Mouse (Mus musculus) layer of hippocampus, adult 2 months (tissue): ENCODE measurements around the gene Tlcd1. TPM values are rescaled to one million over a fixed set of nuclear protein-coding genes. Genes with fewer than 3 reads are reported as not detected.
A peak's percentile ranks its signal among the peaks of the same experiment; 100 is the strongest.

ENCODE experiments used
- DNase-seq, 2 experiments: peaks; one replicate each; pipeline ENCODE4 v3.0.0; 2022; ENCODE audit warnings: low spot score in 2 of 2
- H3K27ac ChIP-seq: fragments of 200-600 bp; 2 replicates; pipeline ENCODE4 v1.8.1; 2022
- H3K4me3 ChIP-seq: fragments of 200-600 bp; 2 replicates; pipeline ENCODE4 v1.8.1; 2022; ENCODE audit warnings: mild to moderate bottlenecking
- CTCF ChIP-seq: fragments of 200-600 bp; conservative IDR thresholded peaks from 2 replicates; pipeline ENCODE4 v1.8.1; 2022; ENCODE audit warnings: antibody characterized with exemption, mild to moderate bottlenecking, moderate library complexity
- microRNA-seq, 2 experiments: library from miRNA; unstranded; fragments of <30 nt; microRNA quantifications; one replicate each; pipeline ENCODE4 v1.2.0; 2021
- total RNA-seq, 2 experiments: library from RNA; stranded (reverse); gene quantifications; 2 replicates each; pipeline ENCODE4 v1.2.3; 2021

The Tlcd1 gene
- total RNA-seq, 2 experiments from 2014 or later, result 21.1 to 24.3 TPM

DNA sequence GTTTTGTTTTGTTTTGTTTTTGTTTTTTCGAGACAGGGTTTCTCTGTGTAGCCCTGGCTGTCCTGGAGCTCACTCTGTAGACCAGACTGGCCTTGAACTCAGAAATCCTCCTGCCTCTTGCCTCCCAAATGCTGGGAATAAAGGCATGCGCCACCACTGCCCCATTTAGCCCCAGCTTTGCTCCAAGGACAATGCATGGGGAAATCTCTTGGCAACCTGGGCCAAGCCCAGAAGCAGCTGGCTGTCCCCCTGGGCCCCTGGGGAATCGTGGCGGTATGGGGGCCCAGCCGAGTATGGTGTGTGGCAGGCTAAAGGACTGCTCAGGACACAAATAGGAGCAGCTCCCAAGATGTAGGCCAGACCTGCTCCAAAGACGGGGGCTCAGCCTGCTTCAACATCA, 27.8 kb downstream of the Tlcd1 start:
- TF ChIP-seq CTCF, result no peak
- DNase-seq, result no peak
- Histone ChIP-seq H3K4me3 (no peak overlapping the region), H3K27ac (peak overlapping the region; percentile 78; the same call in 1 of the 2 replicates)

DNA sequence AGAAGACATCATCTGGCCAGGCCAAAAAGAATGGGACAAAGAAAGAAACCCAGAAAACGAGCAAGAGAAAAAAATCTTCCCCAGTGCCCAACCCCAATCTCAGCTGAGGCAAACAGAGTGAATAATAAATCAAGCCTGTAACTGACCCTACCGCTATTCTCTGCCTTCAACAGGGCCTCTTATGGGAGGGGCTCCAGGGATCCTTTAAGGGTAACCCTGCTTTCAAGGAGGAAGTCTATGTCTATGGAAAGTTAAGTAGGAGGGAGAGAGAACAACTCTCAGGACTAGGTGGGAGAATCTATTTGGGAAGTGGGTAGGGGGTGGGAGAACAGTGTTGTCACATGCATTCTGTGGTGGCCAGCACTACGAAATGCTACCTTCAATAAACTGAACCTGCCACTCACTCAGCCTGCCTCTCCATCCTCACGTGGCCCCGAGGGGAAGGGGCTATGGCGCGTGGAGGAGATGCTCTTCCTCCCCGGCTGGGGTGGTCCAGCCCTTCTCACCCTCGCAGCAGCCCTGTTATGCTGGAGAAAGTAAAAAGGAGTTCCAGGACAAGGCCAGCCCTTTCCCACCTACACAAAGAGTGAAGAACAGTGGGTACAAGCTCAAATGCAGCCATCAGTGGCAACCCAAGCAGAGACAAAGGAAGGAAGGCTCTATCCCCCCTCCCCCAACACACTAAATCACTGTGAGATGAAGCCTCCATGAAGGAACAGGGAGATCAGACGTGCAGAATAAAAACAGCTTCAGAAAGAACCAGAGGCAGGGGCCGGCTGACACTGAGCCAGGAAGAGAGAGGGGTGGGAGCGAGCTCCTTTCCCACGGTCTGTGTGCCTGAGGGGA, 29.1 kb downstream of the Tlcd1 start:
- no peak for DNase-seq
- TF ChIP-seq CTCF, result no peak
- Histone ChIP-seq H3K27ac (peak overlapping the region; percentile 78), H3K4me3 (no peak overlapping the region)

GRCm38 (mm10) chr11:78207190-78207589, 30.7 kb downstream of the Tlcd1 start:
- no peak for TF ChIP-seq CTCF

DNA sequence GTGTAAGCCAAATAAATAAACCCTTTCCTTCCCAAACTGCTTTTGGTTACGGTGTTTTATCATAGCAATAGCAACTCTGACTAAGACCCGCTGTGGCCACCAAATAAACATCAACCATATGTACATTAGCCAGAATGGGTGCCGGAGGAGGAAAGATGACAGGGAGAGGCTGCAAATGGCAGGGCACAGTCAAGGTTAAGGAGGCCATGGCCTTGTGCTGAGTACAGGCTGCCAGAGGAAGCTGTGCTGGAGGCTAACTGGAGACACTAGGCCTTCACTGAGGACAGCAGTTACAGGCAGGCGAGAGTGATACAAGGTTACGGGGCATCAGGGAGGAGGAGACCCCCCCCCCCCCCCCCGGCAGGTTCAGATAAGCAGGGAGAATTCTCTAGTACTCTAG, 33.4 kb downstream of the Tlcd1 start:
- no peak for DNase-seq
- no peak for TF ChIP-seq CTCF
- Histone ChIP-seq H3K27ac (no peak overlapping the region), H3K4me3 (no peak overlapping the region)

More at GRCm38 (mm10) chr11:78207190-78207589, 30.7 kb downstream of the Tlcd1 start:
- no peak for DNase-seq
- H3K27ac ChIP-seq, result peak overlapping the region; percentile 78; the same call in 1 of the 2 replicates
- H3K4me3 ChIP-seq, result no peak overlapping the region

DNA sequence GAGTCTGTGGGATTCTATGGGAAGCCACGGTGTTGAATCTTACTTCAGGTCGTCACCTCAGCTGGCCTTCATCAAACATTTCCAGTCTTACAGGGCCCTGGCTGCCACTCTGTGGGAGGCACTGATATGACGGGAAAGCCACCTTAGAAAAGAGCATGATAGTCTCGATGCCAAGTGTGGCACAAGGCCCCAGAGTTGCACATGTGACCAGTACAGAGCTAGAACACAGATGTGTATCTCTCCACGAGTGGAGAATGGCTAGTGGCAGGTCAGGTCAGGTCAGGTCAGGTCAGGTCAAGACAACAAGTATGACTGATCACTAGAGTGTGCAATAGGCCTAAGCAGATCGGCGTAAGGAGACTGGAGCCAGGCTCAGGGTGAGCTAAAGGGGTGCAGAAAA, 34.1 kb downstream of the Tlcd1 start:
- no peak for TF ChIP-seq CTCF
- H3K4me3 ChIP-seq, result no peak overlapping the region
- H3K27ac ChIP-seq, result no peak overlapping the region
- no peak for DNase-seq

GRCm38 (mm10) chr11:78211513-78211912, 35.0 kb downstream of the Tlcd1 start:
- Histone ChIP-seq H3K4me3 (no peak overlapping the region), H3K27ac (no peak overlapping the region)
- DNase-seq, result no peak
- no peak for TF ChIP-seq CTCF

DNA sequence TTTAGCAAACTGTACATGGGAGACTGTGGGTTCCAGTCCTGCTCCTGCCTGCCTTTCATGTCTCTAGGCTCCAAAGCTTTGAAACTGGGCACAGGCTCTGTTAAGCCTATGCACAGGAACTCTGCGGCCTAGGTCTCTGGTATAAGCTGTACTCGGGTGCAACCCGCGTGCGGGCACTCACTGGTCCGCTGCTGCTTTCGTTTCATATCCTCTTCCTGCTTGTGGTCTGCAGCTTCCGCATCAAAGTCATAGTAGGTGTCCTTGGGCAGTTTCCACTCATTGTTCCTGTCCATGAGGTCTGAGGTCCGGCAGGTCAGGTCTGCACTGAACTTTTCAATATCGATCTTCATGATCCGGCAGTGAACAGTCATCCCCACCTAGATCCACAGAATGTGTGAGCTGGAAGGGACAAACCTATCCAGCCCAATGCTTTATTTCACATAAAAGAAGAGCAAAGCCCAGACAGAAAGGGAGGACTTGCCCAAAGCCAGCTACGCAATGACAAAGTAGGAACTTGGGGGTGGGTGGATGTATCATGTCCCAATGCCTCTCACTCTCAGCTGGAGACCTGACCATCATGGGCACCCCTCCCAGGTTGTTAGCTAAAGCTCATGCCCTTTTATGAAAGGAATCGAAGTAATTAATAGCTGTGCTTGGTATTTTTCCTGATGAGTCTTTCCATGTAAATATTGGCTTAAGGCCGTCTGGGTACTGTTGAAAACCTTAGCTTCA, 36.7 kb downstream of the Tlcd1 start:
- DNase-seq, result no peak
- H3K27ac ChIP-seq, result no peak overlapping the region
- no peak for TF ChIP-seq CTCF
- H3K4me3 ChIP-seq, result no peak overlapping the region

- H3K4me3 ChIP-seq, result no peak overlapping the region
- peak in 1 of 2 experiments; percentile 41 for DNase-seq
- no peak for TF ChIP-seq CTCF
- H3K27ac ChIP-seq, result peak overlapping the region; percentile 84
Measured at GRCm38 (mm10) chr11:78215709-78216317, 39.3 kb downstream of the Tlcd1 start.

- no peak overlapping the region for H3K27ac ChIP-seq
- no peak for TF ChIP-seq CTCF
- DNase-seq, result no peak
- H3K4me3 ChIP-seq, result no peak overlapping the region
Measured at GRCm38 (mm10) chr11:78223586-78223985, 47.1 kb downstream of the Tlcd1 start.

Small RNA genes lying within 50 kb of the gene (microRNA-seq; reads per million reads assigned to microRNA genes)
- gene Mir7653, result 0.64 to 1.5 reads per million in 2 experiments

Other genes starting within 250 kb of the Tlcd1 start
- 100 to 1,000 TPM; 154 to 159 TPM for gene Sez6, start 245.9 kb upstream of the Tlcd1 start, total RNA-seq
- 10 to 100 TPM; 59.0 to 62.4 TPM for gene Phf12, start 194.0 kb upstream of the Tlcd1 start, total RNA-seq
- gene Dhrs13, start 144.4 kb upstream of the Tlcd1 start, total RNA-seq, result 1 to 10 TPM; 4.6 to 5.7 TPM
- 10 to 100 TPM; 70.9 to 77.4 TPM for gene Flot2, start 138.8 kb upstream of the Tlcd1 start, total RNA-seq
- gene Eral1, start 96.3 kb upstream of the Tlcd1 start, total RNA-seq, result 10 to 100 TPM; 19.5 to 20.1 TPM
- gene Fam222b, start 82.1 kb upstream of the Tlcd1 start, total RNA-seq, result 10 to 100 TPM; 29.5 to 30.3 TPM
- gene Traf4, start 11.1 kb upstream of the Tlcd1 start, total RNA-seq, result 10 to 100 TPM; 11.1 to 13.3 TPM
- gene Nek8, start within 50 bp of the Tlcd1 start, total RNA-seq, result 1 to 10 TPM; 2.6 to 3.3 TPM
- 100 to 1,000 TPM; 747 to 755 TPM for gene Rpl23a, start 6.9 kb downstream of the Tlcd1 start, total RNA-seq
- 10 to 100 TPM; 33.3 TPM for gene Rab34, start 11.7 kb downstream of the Tlcd1 start, total RNA-seq
- gene Proca1, start 16.7 kb downstream of the Tlcd1 start, total RNA-seq, result 1 to 10 TPM; 3.7 to 5.5 TPM
- 10 to 100 TPM; 66.8 to 69.1 TPM for gene Sdf2, start 69.0 kb downstream of the Tlcd1 start, total RNA-seq
- 100 to 1,000 TPM; 132 to 137 TPM for gene Supt6, start 69.3 kb downstream of the Tlcd1 start, total RNA-seq
- 100 to 1,000 TPM; 192 to 198 TPM for gene 2610507B11Rik, start 85.0 kb downstream of the Tlcd1 start, total RNA-seq
- 10 to 100 TPM in 1 of 2 experiments, 1 to 10 TPM in 1; 5.6 to 12.2 TPM for gene BC030499, start 114.1 kb downstream of the Tlcd1 start, total RNA-seq
- gene Spag5, start 124.8 kb downstream of the Tlcd1 start, total RNA-seq, result 1 to 10 TPM; 8.3 to 8.5 TPM
- gene Aldoc, start 146.3 kb downstream of the Tlcd1 start, total RNA-seq, result 100 to 1,000 TPM; 853 to 900 TPM
- 10 to 100 TPM; 58.2 to 59.9 TPM for gene Pigs, start 151.7 kb downstream of the Tlcd1 start, total RNA-seq
- gene Unc119, start 166.8 kb downstream of the Tlcd1 start, total RNA-seq, result 10 to 100 TPM; 27.8 to 33.9 TPM
- not detected for gene Foxn1, start 209.8 kb downstream of the Tlcd1 start, total RNA-seq
- not detected for gene Slc13a2, start 245.5 kb downstream of the Tlcd1 start, total RNA-seq